In the genomic region with DNA sequence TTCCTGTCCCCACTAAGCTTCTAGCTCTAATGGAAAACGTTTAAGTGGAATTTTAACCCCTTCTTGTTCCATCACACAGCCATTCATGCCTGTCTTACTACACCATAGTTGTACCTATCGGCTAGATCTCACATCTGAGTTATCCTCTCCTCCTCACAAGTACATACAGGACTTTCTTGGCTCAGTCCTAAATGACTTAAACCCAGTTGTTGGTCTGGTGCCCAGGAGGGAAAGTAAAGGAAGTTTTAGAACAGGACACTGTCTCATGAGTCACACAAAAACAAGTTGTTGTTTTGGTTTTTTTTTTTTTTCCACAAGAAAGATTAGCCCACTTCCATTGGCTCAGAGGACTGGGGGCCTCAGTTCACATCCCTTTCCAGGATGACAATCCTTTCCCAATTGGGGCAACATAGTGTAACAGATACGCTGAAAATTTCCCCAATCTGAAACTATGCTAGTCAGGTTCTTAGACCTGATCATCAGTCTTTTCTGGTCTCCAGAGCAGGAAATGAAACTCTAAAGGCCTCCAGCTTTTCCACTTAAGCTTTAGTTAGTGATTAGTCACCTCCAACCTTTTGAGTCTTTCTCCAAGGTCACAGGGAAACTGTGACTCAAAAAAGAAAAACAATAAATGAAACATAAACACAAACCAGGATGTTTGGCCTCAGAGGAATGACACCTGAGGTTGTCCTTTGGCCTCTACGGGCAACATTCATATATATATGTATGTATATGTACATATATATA, we compare ENCODE assay signal across 14 mouse cellular contexts.
"Had no signal": no experiment of that assay in that cellular context is flagged by ENCODE, and none has a peak within 500 bp of the region (broad histone marks: within the 10 kb centered on the region; RNA-seq: fewer than 3 reads in every experiment).

No protein-coding gene starts in this region.

- ATAC-seq: lung, postnatal 0 days had no signal

- DNase-seq: kidney, postnatal 14 days; left cerebral cortex, postnatal 4 days; lung, adult 2 months; lung, postnatal 36 days; midbrain, embryonic 14.5 days; right cerebral cortex, adult 18-20 months; right cerebral cortex, postnatal 25 days; thymus, adult 18-20 months; thymus, postnatal 25 days had no signal

- H3K27ac ChIP-seq: limb, embryonic 13.5 days; liver, embryonic 14.5 days; neural tube, embryonic 15.5 days had no signal

- H3K27me3 ChIP-seq: neural tube, embryonic 15.5 days had no signal

- H3K36me3 ChIP-seq: limb, embryonic 13.5 days; neural tube, embryonic 15.5 days had no signal

- H3K9me3 ChIP-seq: limb, embryonic 13.5 days; neural tube, embryonic 15.5 days had no signal

- H3K9ac ChIP-seq: limb, embryonic 13.5 days; liver, embryonic 14.5 days; neural tube, embryonic 15.5 days had no signal

- H3K4me2 ChIP-seq: limb, embryonic 13.5 days; neural tube, embryonic 15.5 days had no signal

- H3K4me3 ChIP-seq: limb, embryonic 13.5 days; myocyte; neural tube, embryonic 15.5 days had no signal
